Mouse (Mus musculus) midbrain, embryonic 14.5 days (tissue): Measurements from ENCODE around the gene Paqr7. TPM values are rescaled to one million over a fixed set of nuclear protein-coding genes. Genes with fewer than 3 reads are reported as not detected.

Experiments used
- ATAC-seq: fragments of 200-750 bp; cut with Nextera tagmentation; 2 replicates; pipeline ENCODE4 v1.8.0; 2017; ENCODE audit warnings: moderate number of reproducible peaks, moderate library complexity; ENCODE audit not compliant: low FRiP score, low TSS enrichment
- DNase-seq: peaks from one replicate; pipeline ENCODE4 v3.0.0-alpha.2; 2015
- H3K27ac ChIP-seq: fragments of 300-500 bp; sonication (generic); replicated peaks from 2 replicates; pipeline ENCODE4 v1.5.1; 2014; ENCODE audit warnings: mild to moderate bottlenecking, low read depth, low read length, moderate library complexity
- H3K27me3 ChIP-seq: fragments of 300-500 bp; sonication (generic); 2 replicates; pipeline ENCODE4 v1.6.1; 2014; ENCODE audit warnings: low read length, control low read depth, mixed read lengths; ENCODE audit not compliant: control insufficient read depth, insufficient read depth
- H3K36me3 ChIP-seq: fragments of 300-500 bp; sonication (generic); 2 replicates; pipeline ENCODE4 v1.6.1; 2014; ENCODE audit warnings: low read length, control low read depth; ENCODE audit not compliant: control insufficient read depth, insufficient read depth
- H3K4me1 ChIP-seq: fragments of 300-500 bp; sonication (generic); 2 replicates; pipeline ENCODE4 v1.6.1; 2014; ENCODE audit warnings: mild to moderate bottlenecking, antibody characterized with exemption, low read length, control low read depth; ENCODE audit not compliant: control insufficient read depth, insufficient read depth
- H3K4me2 ChIP-seq: fragments of 300-500 bp; sonication (generic); 2 replicates; pipeline ENCODE4 v1.6.1; 2014; ENCODE audit warnings: mild to moderate bottlenecking, low read length, moderate library complexity
- H3K4me3 ChIP-seq: fragments of 300-500 bp; sonication (generic); replicated peaks from 2 replicates; pipeline ENCODE4 v1.5.1; 2014; ENCODE audit warnings: low read depth, low read length
- H3K9ac ChIP-seq: fragments of 300-500 bp; sonication (generic); replicated peaks from 2 replicates; pipeline ENCODE4 v1.6.1; 2014; ENCODE audit warnings: mild to moderate bottlenecking, low read length, moderate library complexity
- H3K9me3 ChIP-seq: fragments of 300-500 bp; sonication (generic); 2 replicates; pipeline ENCODE4 v1.6.1; 2016; ENCODE audit warnings: low read length, control low read depth, mixed read lengths; ENCODE audit not compliant: control insufficient read depth
- WGBS: fragments of 180-500 bp; shearing (Covaris S2); extraction: QIAGEN DNeasy Blood & Tissue Kit; methylation state at CpG from one replicate; pipeline ENCODE4 v1.1.7; 2014; 5-methylcytosine and 5-hydroxymethylcytosine counted together
- polyA plus RNA-seq: library from polyadenylated mRNA; unstranded; fragments of >200 nt; fragmentation: Nextera tagmentation; extraction: Ambion mirVana; gene quantifications from 2 replicates; pipeline ENCODE4 v1.2.1, GENCODE M21; 2014

Paqr7 gene
- polyA plus RNA-seq, 1 experiment from 2014 or later: 6.6 TPM

DNA sequence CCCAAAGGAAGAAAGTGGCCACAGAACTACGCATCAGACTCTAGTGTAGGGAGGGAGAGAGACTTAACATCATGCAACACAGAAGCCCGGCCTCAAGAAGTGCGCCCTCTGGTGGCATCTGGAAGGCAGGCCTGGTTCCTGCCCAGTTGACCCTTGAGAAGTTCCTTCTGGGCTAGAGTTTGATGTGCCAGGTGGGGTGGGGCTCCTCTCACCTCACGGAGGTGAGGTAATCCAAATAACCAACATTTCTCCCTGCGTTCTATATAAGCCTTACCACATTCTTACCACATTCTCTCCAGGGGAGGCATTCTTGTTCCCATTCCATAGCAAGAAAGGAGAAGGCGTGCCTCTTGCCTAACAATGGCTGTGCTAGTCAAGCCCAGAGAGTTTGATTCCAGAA is 15.6 kb upstream of the Paqr7 start:
- Histone ChIP-seq H3K27ac (no peak overlapping the region), H3K9ac (no peak overlapping the region), H3K36me3 (peaks cover 17% of the 10 kb centered on the region), H3K4me1 (peaks cover 3% of the 10 kb centered on the region), H3K4me2 (no peak overlapping the region), H3K4me3 (no peak overlapping the region), H3K9me3 (no peaks in the 10 kb centered on the region), H3K27me3 (no peaks in the 10 kb centered on the region)
- ATAC-seq (no peak), DNase-seq (peak; percentile 80)
- WGBS: 22% methylated on average over 6 of the region's 6 CpGs

DNA sequence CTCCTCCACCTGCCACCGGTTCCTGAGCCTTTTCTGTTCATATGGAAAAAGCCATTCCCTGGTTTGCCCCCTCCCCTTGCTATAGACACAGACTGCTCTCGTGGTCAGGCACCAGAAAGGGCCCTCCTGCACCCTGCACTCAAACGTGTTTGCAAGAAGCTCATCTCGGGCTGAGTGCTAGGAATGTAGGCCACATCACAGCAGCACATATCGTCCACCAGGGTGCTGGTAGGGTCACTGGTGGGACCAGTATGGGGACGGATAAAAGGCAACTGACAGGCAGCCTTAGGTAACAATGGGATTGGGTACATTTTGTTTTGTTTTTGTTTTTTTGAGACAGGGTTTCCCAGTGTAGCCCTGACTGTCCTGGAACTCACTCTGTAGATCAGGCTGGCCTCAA is 15.2 kb upstream of the Paqr7 start:
- Histone ChIP-seq H3K9me3 (no peaks in the 10 kb centered on the region), H3K4me2 (no peak overlapping the region), H3K27me3 (no peaks in the 10 kb centered on the region), H3K4me1 (peaks cover 3% of the 10 kb centered on the region), H3K36me3 (peaks cover 13% of the 10 kb centered on the region), H3K27ac (no peak overlapping the region), H3K4me3 (no peak overlapping the region), H3K9ac (no peak overlapping the region)
- no peak for DNase-seq
- 65% methylated on average over 6 of the region's 6 CpGs for WGBS
- ATAC-seq: no peak

DNA sequence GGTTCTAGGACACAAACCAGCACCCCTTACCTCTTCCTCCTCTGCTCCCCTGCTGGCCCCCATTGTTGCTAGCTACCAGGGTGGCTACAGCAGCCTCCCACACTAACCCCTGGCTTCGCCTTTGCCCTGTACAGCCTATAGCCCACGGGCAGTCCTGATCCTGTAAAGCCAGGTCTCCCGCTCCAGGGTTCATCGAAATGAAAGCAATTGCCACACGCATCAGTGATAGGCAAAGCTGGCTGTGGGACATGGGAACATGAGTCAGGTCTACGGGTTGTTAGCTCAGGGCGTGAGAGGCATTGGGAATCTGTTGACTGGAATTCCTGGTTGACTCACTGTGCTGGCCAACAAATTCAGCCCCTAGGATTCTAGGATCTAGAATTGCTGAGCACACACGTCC is 14.1 kb upstream of the Paqr7 start:
- Histone ChIP-seq H3K4me2 (no peak overlapping the region), H3K9me3 (no peaks in the 10 kb centered on the region), H3K4me1 (peaks cover 3% of the 10 kb centered on the region), H3K9ac (no peak overlapping the region), H3K27me3 (no peaks in the 10 kb centered on the region), H3K4me3 (no peak overlapping the region), H3K36me3 (peaks cover 1% of the 10 kb centered on the region; the same call in 1 of the 2 replicates), H3K27ac (no peak overlapping the region)
- ATAC-seq (no peak), DNase-seq (no peak)
- WGBS: 81% methylated on average over 8 of the region's 8 CpGs

DNA sequence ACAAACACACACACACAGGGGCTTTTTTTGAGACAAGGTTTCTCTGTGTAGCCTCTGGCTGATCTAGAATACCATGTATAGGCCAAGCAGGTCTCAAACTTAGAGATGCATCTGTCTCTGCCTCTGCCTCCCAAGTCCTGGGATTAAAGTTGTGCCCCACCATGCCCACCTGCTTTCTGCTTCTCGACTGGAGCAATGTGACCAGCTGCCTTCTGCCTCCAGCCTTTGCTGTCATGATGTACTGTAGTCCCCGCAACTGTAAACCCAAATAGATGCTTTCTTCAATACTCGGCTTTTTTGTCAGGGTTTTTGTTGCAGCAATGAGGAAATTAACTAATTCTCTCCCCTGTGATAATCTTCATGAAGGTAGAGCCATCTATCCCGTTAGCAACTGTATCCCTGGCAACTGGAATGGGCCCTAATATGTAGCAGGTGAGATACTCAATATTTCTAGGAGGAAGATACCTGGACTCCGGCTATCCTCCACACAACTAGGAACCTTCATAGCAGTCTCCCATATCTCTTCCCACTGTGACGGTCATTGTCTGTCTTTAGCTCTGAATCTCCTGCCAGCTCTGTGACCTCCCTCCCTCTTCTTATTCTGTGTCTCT is 13.3 kb upstream of the Paqr7 start:
- no peak for ATAC-seq
- H3K9ac ChIP-seq: no peak overlapping the region
- 70% methylated on average over 6 of the region's 6 CpGs for WGBS
- H3K4me2 ChIP-seq: no peak overlapping the region
- no peaks in the 10 kb centered on the region for H3K27me3 ChIP-seq
- no peak for DNase-seq
- H3K27ac ChIP-seq: no peak overlapping the region
- H3K4me1 ChIP-seq: peaks cover 1% of the 10 kb centered on the region
- H3K4me3 ChIP-seq: no peak overlapping the region
- no peaks in the 10 kb centered on the region for H3K9me3 ChIP-seq
- no peaks in the 10 kb centered on the region for H3K36me3 ChIP-seq

DNA sequence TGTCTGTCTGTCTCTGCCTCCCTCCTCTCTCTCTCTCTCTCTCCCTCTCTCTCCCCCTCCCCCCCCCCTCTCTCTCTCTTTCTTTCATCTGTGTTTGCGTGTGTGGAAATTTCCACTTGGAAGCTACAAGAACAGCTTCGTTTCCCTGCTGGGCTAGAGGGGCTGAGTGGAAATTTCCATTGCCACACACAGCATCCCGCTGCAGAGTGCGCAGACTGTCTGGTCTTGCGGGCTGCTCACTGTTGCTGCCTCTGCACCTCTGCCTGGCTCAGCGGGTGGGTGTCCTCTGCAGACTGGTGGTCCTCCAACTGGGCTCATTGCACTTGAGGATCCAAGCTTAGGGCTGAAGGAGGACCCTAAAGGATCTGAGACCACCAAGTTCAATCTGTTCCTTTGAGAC is 12.8 kb upstream of the Paqr7 start:
- Histone ChIP-seq H3K27me3 (no peaks in the 10 kb centered on the region), H3K4me2 (no peak overlapping the region), H3K4me1 (no peaks in the 10 kb centered on the region; the same call in 1 of the 2 replicates), H3K4me3 (no peak overlapping the region), H3K27ac (no peak overlapping the region), H3K9me3 (no peaks in the 10 kb centered on the region), H3K9ac (no peak overlapping the region), H3K36me3 (no peaks in the 10 kb centered on the region)
- 48% methylated on average over 6 of the region's 6 CpGs for WGBS
- DNase-seq: peak; percentile 40
- no peak for ATAC-seq

DNA sequence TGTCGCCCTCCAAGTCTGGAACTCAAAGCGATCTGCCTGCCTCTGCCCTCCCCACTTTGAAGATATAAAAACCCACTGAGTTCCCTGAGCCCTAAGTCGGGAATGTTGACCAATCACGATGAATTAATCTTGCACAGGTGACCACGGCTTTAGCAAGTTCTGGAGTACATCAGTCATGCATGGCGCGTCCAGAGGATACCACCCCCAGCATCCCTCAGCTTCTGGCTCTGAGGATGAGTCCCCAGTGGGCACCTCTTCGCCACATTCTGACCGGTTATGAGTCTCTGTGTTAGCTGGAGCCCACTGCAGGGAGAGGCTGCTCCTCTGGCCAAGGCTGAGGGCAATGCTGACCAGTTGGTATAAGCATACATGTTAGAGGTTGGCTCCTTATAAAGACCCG is 12.3 kb upstream of the Paqr7 start:
- H3K9me3 ChIP-seq: no peaks in the 10 kb centered on the region
- 86% methylated on average over 10 of the region's 10 CpGs for WGBS
- no peak for ATAC-seq

DNA sequence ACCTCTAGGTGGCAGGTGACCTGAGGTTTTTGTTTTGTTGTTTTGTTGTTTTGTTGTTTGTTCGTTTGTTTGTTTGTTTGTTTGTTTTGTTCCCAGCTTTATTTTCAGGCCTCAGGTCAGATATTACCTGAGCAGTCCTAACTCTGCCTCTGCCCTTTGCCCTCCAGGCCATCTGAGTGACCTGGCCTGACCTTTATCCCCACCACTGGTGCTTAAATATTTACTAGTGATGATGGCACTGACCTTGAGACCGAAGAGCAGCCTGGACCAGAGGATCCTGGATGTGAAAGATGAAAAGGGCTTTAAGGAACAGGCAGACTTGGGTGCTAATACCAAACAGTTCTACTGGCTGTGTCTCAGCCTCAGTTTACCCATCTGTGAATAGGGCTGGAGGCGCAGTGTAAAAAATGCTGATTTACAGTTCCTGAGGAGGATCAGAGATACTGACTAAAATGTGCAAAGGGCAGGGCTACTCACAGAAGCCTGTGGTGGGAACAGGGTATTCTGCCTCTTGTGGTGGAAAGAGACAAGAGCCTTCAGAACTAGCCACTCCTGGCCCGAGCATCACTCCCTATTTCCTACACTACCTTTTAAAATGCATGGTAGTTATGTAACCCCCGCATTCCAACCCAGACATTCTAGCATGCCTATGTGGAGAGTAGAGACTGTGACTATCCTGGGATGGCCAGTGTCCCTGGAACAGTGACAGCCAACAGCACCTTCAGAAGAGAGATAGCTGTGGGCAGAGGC is 11.2 kb upstream of the Paqr7 start:
- Histone ChIP-seq H3K9ac (no peak overlapping the region), H3K36me3 (no peaks in the 10 kb centered on the region), H3K9me3 (no peaks in the 10 kb centered on the region), H3K4me2 (no peak overlapping the region), H3K27me3 (no peaks in the 10 kb centered on the region), H3K4me1 (no peaks in the 10 kb centered on the region), H3K4me3 (no peak overlapping the region), H3K27ac (no peak overlapping the region)
- no peak for DNase-seq
- 93% methylated on average over 5 of the region's 5 CpGs for WGBS
- no peak for ATAC-seq

More for the DNA sequence above, 12.3 kb upstream of the Paqr7 start:
- Histone ChIP-seq H3K4me3 (no peak overlapping the region), H3K27me3 (no peaks in the 10 kb centered on the region), H3K36me3 (no peaks in the 10 kb centered on the region), H3K4me2 (no peak overlapping the region), H3K27ac (no peak overlapping the region), H3K4me1 (no peaks in the 10 kb centered on the region), H3K9ac (no peak overlapping the region)
- no peak for DNase-seq

DNA sequence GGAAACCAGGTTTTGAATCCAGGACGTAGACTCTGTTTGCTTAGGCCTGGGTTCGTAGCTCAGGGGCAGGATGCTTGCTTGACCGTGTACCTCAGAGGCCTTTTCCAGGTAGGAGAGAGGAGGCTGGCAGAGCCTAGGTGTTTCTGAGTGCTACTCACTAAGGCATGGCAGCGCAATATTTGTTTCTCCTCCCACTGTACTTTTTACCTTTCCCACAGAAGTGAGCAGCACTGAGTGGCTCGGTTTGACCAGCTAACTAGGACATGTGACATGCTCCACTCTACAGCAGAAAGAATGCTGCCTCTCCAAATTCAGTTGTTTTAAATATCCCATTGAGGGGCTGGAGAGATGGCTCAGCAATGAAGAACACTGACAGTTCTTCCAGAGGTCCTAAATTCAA is 8.3 kb upstream of the Paqr7 start:
- WGBS: 92% methylated on average over 5 of the region's 5 CpGs
- H3K27ac ChIP-seq: no peak overlapping the region
- no peaks in the 10 kb centered on the region for H3K9me3 ChIP-seq
- ATAC-seq (no peak), DNase-seq (no peak)
- H3K9ac ChIP-seq: no peak overlapping the region
- H3K4me1 ChIP-seq: no peaks in the 10 kb centered on the region
- no peak overlapping the region for H3K4me2 ChIP-seq
- no peaks in the 10 kb centered on the region for H3K36me3 ChIP-seq
- H3K27me3 ChIP-seq: no peaks in the 10 kb centered on the region
- no peak overlapping the region for H3K4me3 ChIP-seq
